Mouse (Mus musculus): ENCODE data around the gene Taar2.

The Taar2 gene

DNA sequence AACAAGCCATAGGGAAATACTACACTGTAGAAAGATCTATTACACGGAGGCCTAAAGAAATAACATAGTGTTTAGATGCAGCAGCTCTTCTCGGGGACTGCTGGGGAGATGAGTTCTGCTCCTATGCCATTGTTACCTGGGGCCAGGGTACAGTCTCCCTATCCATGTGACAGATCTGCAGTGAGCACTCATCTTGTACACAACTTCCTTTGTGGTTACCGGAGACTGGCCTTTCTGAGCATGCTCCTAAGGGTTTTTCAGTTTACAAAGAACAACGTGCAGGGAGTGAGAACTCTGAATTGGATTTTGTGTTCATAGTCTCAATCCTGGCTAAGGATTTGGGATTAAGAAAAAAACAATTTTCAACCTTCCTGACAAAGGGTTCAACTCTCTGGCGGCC lies 48.0 kb downstream of the Taar2 start:
- no peak for DNase-seq

Data from spleen, adult 18-20 months (tissue).